Mouse (Mus musculus): ENCODE measurements around the gene Pard3b. TPM values are rescaled to one million over a fixed set of nuclear protein-coding genes. Genes with fewer than 3 reads are reported as not detected.

The Pard3b gene
- polyA plus RNA-seq, 1 experiment from 2014 or later, result 10.5 TPM

GRCm38 (mm10) chr1:62348371-62348770, 709.7 kb downstream of the Pard3b start:
- no peak overlapping the region for H3K4me3 ChIP-seq (ENCODE audit: low read depth, low read length)
- 77% methylated on average over 4 of the region's 4 CpGs for WGBS (ENCODE audit: insufficient replicate concordance)
- H3K9ac ChIP-seq (ENCODE audit: low read depth, low read length), result no peak overlapping the region
- no peaks in the 10 kb centered on the region for H3K36me3 ChIP-seq (ENCODE audit: control insufficient read depth, insufficient read depth, low read length)
- H3K4me2 ChIP-seq, result no peak overlapping the region
- H3K27ac ChIP-seq (ENCODE audit: low read depth, low read length), result no peak overlapping the region
- ATAC-seq (replicated peaks; ENCODE audit: insufficient number of reproducible peaks, low FRiP score, low TSS enrichment), result no peak
- no peaks in the 10 kb centered on the region for H3K9me3 ChIP-seq (replicated peaks; ENCODE audit: control insufficient read depth, low read length)
- no peaks in the 10 kb centered on the region for H3K27me3 ChIP-seq (ENCODE audit: control insufficient read depth, insufficient read depth, low read length)
- no peaks in the 10 kb centered on the region for H3K4me1 ChIP-seq (ENCODE audit: control insufficient read depth, insufficient read depth, low read length)

GRCm38 (mm10) chr1:62355496-62355895, 716.9 kb downstream of the Pard3b start:
- WGBS (ENCODE audit: insufficient replicate concordance), result 60% methylated on average over 4 of the region's 4 CpGs

GRCm38 (mm10) chr1:62374427-62375050, 735.9 kb downstream of the Pard3b start:
- Histone ChIP-seq H3K4me2 (no peak overlapping the region), H3K36me3 (ENCODE audit: control insufficient read depth, insufficient read depth, low read length) (no peaks in the 10 kb centered on the region), H3K9ac (ENCODE audit: low read depth, low read length) (no peak overlapping the region), H3K4me3 (ENCODE audit: low read depth, low read length) (no peak overlapping the region), H3K27ac (ENCODE audit: low read depth, low read length) (no peak overlapping the region), H3K9me3 (replicated peaks; ENCODE audit: control insufficient read depth, low read length) (no peaks in the 10 kb centered on the region), H3K4me1 (ENCODE audit: control insufficient read depth, insufficient read depth, low read length) (peaks cover 7% of the 10 kb centered on the region), H3K27me3 (ENCODE audit: control insufficient read depth, insufficient read depth, low read length) (no peaks in the 10 kb centered on the region)
- 63% methylated on average over 7 of the region's 7 CpGs for WGBS (ENCODE audit: insufficient replicate concordance)
- no peak for ATAC-seq (replicated peaks; ENCODE audit: insufficient number of reproducible peaks, low FRiP score, low TSS enrichment)

More at GRCm38 (mm10) chr1:62355496-62355895, 716.9 kb downstream of the Pard3b start:
- no peaks in the 10 kb centered on the region for H3K36me3 ChIP-seq (ENCODE audit: control insufficient read depth, insufficient read depth, low read length)
- no peak overlapping the region for H3K4me3 ChIP-seq (ENCODE audit: low read depth, low read length)
- H3K4me2 ChIP-seq, result no peak overlapping the region
- no peak for ATAC-seq (replicated peaks; ENCODE audit: insufficient number of reproducible peaks, low FRiP score, low TSS enrichment)
- H3K27ac ChIP-seq (ENCODE audit: low read depth, low read length), result no peak overlapping the region
- H3K4me1 ChIP-seq (ENCODE audit: control insufficient read depth, insufficient read depth, low read length), result no peaks in the 10 kb centered on the region
- H3K27me3 ChIP-seq (ENCODE audit: control insufficient read depth, insufficient read depth, low read length), result no peaks in the 10 kb centered on the region
- H3K9ac ChIP-seq (ENCODE audit: low read depth, low read length), result no peak overlapping the region
- H3K9me3 ChIP-seq (replicated peaks; ENCODE audit: control insufficient read depth, low read length), result no peaks in the 10 kb centered on the region

DNA sequence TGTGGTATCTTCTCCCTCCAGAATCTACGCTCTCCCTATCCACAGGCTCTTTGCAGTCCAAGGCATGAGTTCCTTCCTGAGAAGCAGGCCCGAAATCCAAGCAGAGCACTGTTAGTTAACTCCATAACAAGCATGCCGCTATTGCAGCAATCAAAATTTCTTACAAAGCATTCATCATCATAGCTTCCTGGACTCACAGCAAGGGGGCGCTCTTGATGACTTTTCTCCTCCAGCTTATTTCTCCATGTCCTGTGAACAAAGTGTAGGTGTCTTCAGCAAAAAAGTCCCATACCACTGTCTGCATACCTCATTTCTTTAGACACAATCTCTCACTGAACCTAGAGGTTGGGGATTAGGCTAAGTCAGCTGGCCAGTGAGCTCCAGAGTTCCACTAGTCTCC, 739.7 kb downstream of the Pard3b start:
- Histone ChIP-seq H3K36me3 (ENCODE audit: control insufficient read depth, insufficient read depth, low read length) (no peaks in the 10 kb centered on the region), H3K4me1 (ENCODE audit: control insufficient read depth, insufficient read depth, low read length) (peaks cover 15% of the 10 kb centered on the region), H3K9me3 (replicated peaks; ENCODE audit: control insufficient read depth, low read length) (no peaks in the 10 kb centered on the region), H3K9ac (ENCODE audit: low read depth, low read length) (no peak overlapping the region), H3K4me2 (no peak overlapping the region), H3K27ac (ENCODE audit: low read depth, low read length) (no peak overlapping the region), H3K27me3 (ENCODE audit: control insufficient read depth, insufficient read depth, low read length) (no peaks in the 10 kb centered on the region), H3K4me3 (ENCODE audit: low read depth, low read length) (no peak overlapping the region)
- ATAC-seq (replicated peaks; ENCODE audit: insufficient number of reproducible peaks, low FRiP score, low TSS enrichment), result no peak
- 76% methylated on average over 4 of the region's 4 CpGs for whole genome bisulfite sequencing (ENCODE audit: insufficient replicate concordance)

DNA sequence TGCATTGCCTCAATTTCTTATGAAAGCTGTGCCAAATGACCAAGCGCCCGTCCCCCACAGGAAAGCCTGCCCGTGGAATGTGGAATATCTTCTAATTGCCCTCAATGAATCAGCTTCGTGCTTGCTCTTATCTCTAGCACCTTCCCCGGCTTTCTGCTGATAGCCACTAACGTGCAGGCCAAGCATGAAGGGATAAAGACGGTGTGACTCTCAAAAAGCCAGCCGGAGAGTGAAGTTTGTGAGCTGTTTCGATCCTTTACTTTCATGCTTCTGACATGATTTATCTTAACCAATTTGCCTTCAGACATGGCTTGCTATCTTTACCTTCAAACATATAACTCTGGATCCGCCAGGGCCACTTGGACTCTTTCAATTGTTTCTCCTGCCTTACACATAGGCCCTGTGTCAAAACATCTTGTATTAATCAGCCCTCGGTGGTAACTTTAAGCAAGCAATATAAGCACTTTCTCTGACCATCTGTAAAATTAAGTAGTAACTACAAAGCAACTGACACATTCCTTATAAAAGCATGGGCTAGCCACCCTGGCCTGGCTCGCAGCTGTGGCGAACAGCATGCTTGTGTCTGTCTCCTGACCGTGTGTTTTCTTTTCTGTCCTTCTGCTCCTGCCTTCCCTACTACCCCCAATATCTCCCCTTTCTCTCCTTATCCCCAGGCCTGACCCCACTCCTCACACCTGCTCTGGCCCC, 744.3 kb downstream of the Pard3b start:
- no peak overlapping the region for H3K9ac ChIP-seq (ENCODE audit: low read depth, low read length)
- H3K9me3 ChIP-seq (replicated peaks; ENCODE audit: control insufficient read depth, low read length), result no peaks in the 10 kb centered on the region
- ATAC-seq (replicated peaks; ENCODE audit: insufficient number of reproducible peaks, low FRiP score, low TSS enrichment), result no peak
- H3K27ac ChIP-seq (ENCODE audit: low read depth, low read length), result peak overlapping the region; percentile 35; the same call in 1 of the 2 replicates
- no peak overlapping the region for H3K4me3 ChIP-seq (ENCODE audit: low read depth, low read length)
- H3K27me3 ChIP-seq (ENCODE audit: control insufficient read depth, insufficient read depth, low read length), result no peaks in the 10 kb centered on the region
- peaks cover 10% of the 10 kb centered on the region for H3K4me1 ChIP-seq (ENCODE audit: control insufficient read depth, insufficient read depth, low read length)
- peak overlapping the region; percentile 48 for H3K4me2 ChIP-seq
- H3K36me3 ChIP-seq (ENCODE audit: control insufficient read depth, insufficient read depth, low read length), result no peaks in the 10 kb centered on the region
- 13% methylated on average over 14 of the region's 14 CpGs for whole genome bisulfite sequencing (ENCODE audit: insufficient replicate concordance)

GRCm38 (mm10) chr1:62384241-62384640, 745.6 kb downstream of the Pard3b start:
- peaks cover 10% of the 10 kb centered on the region for H3K4me1 ChIP-seq (ENCODE audit: control insufficient read depth, insufficient read depth, low read length)
- no peaks in the 10 kb centered on the region for H3K27me3 ChIP-seq (ENCODE audit: control insufficient read depth, insufficient read depth, low read length)
- H3K4me3 ChIP-seq (ENCODE audit: low read depth, low read length), result no peak overlapping the region
- H3K9ac ChIP-seq (ENCODE audit: low read depth, low read length), result no peak overlapping the region
- ATAC-seq (replicated peaks; ENCODE audit: insufficient number of reproducible peaks, low FRiP score, low TSS enrichment), result no peak
- no peak overlapping the region for H3K4me2 ChIP-seq
- H3K36me3 ChIP-seq (ENCODE audit: control insufficient read depth, insufficient read depth, low read length), result no peaks in the 10 kb centered on the region
- H3K27ac ChIP-seq (ENCODE audit: low read depth, low read length), result no peak overlapping the region
- no peaks in the 10 kb centered on the region for H3K9me3 ChIP-seq (replicated peaks; ENCODE audit: control insufficient read depth, low read length)
- 93% methylated on average over 1 of the region's 1 CpGs for WGBS (ENCODE audit: insufficient replicate concordance)

DNA sequence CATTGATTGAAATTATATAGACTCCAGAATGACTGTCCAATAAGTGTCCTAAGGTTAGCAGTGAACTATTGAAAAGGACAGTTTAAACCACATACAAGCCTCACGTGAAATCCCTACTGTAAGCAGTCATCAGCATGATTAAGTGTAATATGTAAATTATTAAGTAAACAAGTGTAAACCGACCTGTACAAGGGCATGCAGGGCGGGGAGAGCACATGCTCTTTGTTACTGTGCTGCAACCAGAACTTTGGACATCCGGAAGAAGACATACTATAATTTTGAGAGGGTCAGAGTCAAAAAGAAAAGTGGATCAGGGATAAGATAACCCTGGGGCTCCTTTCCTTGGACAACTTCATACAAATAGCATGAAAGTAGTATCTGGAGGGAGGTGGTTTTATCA, 749.4 kb downstream of the Pard3b start:
- ATAC-seq (replicated peaks; ENCODE audit: insufficient number of reproducible peaks, low FRiP score, low TSS enrichment), result no peak
- Histone ChIP-seq H3K36me3 (ENCODE audit: control insufficient read depth, insufficient read depth, low read length) (no peaks in the 10 kb centered on the region), H3K4me1 (ENCODE audit: control insufficient read depth, insufficient read depth, low read length) (peaks cover 5% of the 10 kb centered on the region), H3K27ac (ENCODE audit: low read depth, low read length) (no peak overlapping the region), H3K9ac (ENCODE audit: low read depth, low read length) (no peak overlapping the region), H3K4me2 (no peak overlapping the region), H3K9me3 (replicated peaks; ENCODE audit: control insufficient read depth, low read length) (no peaks in the 10 kb centered on the region), H3K27me3 (ENCODE audit: control insufficient read depth, insufficient read depth, low read length) (no peaks in the 10 kb centered on the region), H3K4me3 (ENCODE audit: low read depth, low read length) (no peak overlapping the region)
- 74% methylated on average over 4 of the region's 4 CpGs for WGBS (ENCODE audit: insufficient replicate concordance)

DNA sequence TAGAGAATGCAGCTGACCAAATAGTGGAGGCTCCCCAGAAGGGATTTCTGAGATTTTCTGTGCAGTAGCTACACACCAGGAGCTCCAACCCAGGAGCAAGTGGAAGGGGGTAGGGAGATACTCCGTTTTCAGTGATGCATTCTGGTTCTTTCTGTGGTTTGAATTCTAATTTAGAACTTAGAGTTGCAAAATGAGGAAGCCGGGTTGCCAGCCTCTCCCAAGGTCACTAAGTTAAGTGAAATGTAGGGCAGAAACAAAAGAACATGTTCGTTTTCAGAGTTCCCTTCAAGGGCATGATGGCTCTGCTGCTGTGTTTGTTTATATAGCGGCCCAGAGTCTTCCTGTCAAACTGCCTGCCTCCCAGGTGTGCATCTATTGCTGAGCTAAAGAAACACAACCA, 754.2 kb downstream of the Pard3b start:
- H3K4me2 ChIP-seq, result no peak overlapping the region
- no peaks in the 10 kb centered on the region for H3K27me3 ChIP-seq (ENCODE audit: control insufficient read depth, insufficient read depth, low read length)
- no peak overlapping the region for H3K27ac ChIP-seq (ENCODE audit: low read depth, low read length)
- no peak overlapping the region for H3K9ac ChIP-seq (ENCODE audit: low read depth, low read length)
- no peak overlapping the region for H3K4me3 ChIP-seq (ENCODE audit: low read depth, low read length)
- WGBS (ENCODE audit: insufficient replicate concordance), result 47% methylated on average over 4 of the region's 4 CpGs
- no peak for ATAC-seq (replicated peaks; ENCODE audit: insufficient number of reproducible peaks, low FRiP score, low TSS enrichment)
- no peaks in the 10 kb centered on the region for H3K36me3 ChIP-seq (ENCODE audit: control insufficient read depth, insufficient read depth, low read length)
- no peaks in the 10 kb centered on the region for H3K4me1 ChIP-seq (ENCODE audit: control insufficient read depth, insufficient read depth, low read length)
- H3K9me3 ChIP-seq (replicated peaks; ENCODE audit: control insufficient read depth, low read length), result no peaks in the 10 kb centered on the region

DNA sequence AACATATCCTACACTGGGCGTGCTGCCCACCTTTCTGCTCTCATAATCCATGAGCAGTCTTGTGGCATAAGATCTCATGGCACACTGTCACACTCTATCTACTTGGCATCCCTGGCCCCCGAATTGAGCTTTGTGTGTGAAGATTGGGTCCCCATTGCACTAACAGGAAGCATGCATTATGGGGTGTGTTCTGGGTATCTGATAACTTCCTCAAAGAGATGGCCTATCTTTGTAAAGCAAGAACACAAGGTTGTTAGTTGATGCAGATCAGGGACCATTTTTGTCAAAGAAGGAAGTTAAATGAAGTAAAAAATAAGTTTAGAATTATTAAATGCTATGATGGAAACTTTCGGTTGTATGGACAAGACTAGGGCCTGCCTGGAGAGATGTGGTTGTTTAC, 755.9 kb downstream of the Pard3b start:
- Histone ChIP-seq H3K4me2 (no peak overlapping the region), H3K27me3 (ENCODE audit: control insufficient read depth, insufficient read depth, low read length) (no peaks in the 10 kb centered on the region), H3K4me3 (ENCODE audit: low read depth, low read length) (no peak overlapping the region), H3K4me1 (ENCODE audit: control insufficient read depth, insufficient read depth, low read length) (no peaks in the 10 kb centered on the region; the same call in 1 of the 2 replicates), H3K27ac (ENCODE audit: low read depth, low read length) (no peak overlapping the region), H3K36me3 (ENCODE audit: control insufficient read depth, insufficient read depth, low read length) (no peaks in the 10 kb centered on the region), H3K9ac (ENCODE audit: low read depth, low read length) (no peak overlapping the region), H3K9me3 (replicated peaks; ENCODE audit: control insufficient read depth, low read length) (no peaks in the 10 kb centered on the region)
- ATAC-seq (replicated peaks; ENCODE audit: insufficient number of reproducible peaks, low FRiP score, low TSS enrichment), result no peak
- WGBS (ENCODE audit: insufficient replicate concordance), result 80% methylated on average over 3 of the region's 3 CpGs
